Mouse (Mus musculus) spleen, adult 2 months (tissue): ENCODE data around the gene Tcf7l2.

ENCODE experiments used
- CTCF ChIP-seq: fragments of 200-500 bp; IDR thresholded peaks from 2 replicates; pipeline ENCODE4 v1.5.1; 2011; ENCODE audit warnings: mild to moderate bottlenecking, inconsistent platforms; ENCODE audit not compliant: insufficient read depth, insufficient read length, insufficient replicate concordance; ENCODE audit errors: extremely low read depth
- POLR2A ChIP-seq: fragments of 200-500 bp; IDR thresholded peaks from 2 replicates; pipeline ENCODE4 v1.6.1; 2011; ENCODE audit warnings: low read depth, low read length, inconsistent platforms

DNA sequence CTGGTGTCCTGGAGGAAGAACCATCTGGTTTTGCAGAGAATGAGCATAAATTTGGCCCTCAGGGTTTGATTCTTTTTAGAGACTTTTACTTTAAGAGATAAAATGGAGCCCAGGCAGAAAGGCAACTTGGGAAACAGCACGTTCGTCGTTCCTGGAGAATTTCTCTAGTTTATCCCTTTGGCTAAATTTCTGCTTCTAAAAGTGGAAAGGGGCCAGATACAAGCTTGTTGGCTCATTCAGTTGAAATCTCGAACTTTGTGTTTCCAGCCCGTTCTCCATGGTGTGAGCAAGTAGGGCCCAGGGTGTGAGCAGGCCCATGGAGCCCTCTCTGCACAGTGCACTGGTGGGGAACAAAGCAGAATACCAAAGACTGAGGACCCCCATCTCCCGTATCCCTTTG, 49.7 kb downstream of the Tcf7l2 start:
- TF ChIP-seq CTCF (no peak), POLR2A (no peak)
